Mouse (Mus musculus) urinary bladder, adult 2 months (tissue): ENCODE results near the gene Fastkd5. TPM values are rescaled to one million over a fixed set of nuclear protein-coding genes. Genes with fewer than 3 reads are reported as not detected.
"Not testable (repeated sequence)": the region's sequence is repeated elsewhere in the genome, so short reads cannot be mapped to it uniquely, and the experiment has no call there.

Experiments used
- DNase-seq: peaks from one replicate; pipeline ENCODE4 v3.0.0; 2022; ENCODE audit warnings: low spot score
- polyA plus RNA-seq: library from polyadenylated mRNA; depleted of rRNA; stranded (reverse); fragments of >200 nt; gene quantifications from 2 replicates; pipeline ENCODE4 v1.2.3, GENCODE M21; 2012; rRNA removed

Fastkd5 gene
- 4.4 and 4.9 TPM in 2 replicates for polyA plus RNA-seq

DNA sequence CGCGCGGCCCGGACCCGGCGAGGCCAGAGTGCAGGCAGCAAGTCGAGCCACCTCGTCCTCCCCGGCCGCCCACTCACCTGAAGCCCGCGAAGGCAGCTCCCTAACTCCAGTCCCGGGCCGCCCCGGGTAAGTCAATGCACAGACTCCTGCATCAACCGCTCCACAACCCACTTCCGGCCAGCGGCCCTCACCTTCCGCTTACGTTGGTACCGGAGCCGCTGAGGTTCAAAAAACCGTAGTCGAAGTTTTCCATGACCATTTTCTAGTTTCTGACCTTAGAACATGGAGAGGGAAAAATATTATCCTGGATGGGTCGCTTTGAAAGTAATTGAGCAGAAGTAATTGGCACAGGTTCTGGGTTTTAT, at the start of gene Fastkd5, which contains the start of gene Ubox5:
Gene Fastkd5, minus strand, starts transcription at position 189 of the 365 bp plus-strand sequence.
Gene Ubox5, minus strand, starts transcription at position 200 of the 365 bp plus-strand sequence.
- peak; percentile 84 for DNase-seq

DNA sequence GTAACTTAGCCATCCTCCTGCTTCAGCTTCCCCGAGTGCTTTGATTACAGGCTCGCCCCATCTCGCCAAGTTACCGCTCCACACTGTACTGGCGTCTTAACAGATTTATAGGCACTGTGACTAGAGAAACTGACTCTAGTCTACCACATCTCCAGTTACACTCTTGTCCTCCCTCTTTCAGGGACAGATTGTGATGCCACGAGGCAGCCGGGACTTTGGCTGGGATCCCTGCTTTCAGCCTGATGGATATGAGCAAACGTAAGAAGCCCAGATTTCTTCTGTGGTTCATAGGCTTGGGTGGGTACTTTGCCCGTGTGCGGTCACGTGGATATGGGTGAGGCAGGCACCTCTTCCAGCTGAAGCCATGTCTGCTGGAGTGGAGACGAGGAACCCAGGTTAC, 49.3 kb upstream of the Fastkd5 start:
- no peak for DNase-seq

DNA sequence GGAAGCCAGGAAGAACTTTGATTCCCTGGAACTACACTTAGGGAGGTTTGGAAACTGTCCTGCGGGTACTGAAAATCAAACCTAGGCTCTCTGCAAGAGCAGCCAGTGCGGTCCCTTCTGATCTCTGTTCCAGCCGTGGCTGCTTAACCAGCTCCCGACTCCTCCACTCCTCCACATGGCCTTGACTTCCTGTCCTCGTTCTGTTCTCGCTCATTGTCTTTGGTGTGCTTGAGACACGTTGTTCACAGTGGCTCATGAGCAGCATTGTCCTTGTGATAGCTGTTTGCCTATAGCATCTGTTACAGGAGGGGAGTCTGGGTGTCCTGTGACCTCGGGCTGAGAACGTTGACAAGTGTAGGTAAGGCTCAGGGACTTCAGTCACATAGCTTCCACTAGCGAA, 47.4 kb upstream of the Fastkd5 start:
- DNase-seq: no peak

GRCm38 (mm10) chr2:130667559-130667958, 37.7 kb upstream of the Fastkd5 start, which contains the start of gene Itpa:
Gene Itpa, plus strand, starts transcription at chr2:130667610.
- peak; percentile 67 for DNase-seq

GRCm38 (mm10) chr2:130664102-130664701, 34.4 kb upstream of the Fastkd5 start, which contains the start of gene Ddrgk1:
Gene Ddrgk1, minus strand, starts transcription at chr2:130664659.
- DNase-seq: peak; percentile 89

GRCm38 (mm10) chr2:130663342-130663741, 33.5 kb upstream of the Fastkd5 start:
- no peak for DNase-seq

DNA sequence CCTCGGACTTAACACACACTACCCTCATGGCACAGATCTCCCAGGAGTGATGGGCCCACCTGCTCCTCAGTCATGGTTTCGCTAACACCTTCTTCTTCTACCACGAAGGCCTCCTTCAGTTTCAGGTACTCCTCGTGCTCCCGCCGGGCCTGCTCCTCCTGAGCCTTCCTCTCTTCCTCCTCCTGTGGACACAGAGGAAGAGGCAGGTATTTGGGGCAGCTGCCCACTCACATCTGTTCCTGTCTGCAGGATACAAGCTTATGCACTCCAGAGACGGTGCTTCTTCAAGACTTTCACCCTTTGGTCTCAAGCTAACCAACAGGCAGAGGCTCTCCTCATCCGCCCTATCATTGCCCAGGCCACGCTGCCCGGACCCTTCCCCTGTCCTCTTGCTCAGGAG, 28.7 kb upstream of the Fastkd5 start:
- no peak for DNase-seq

- DNase-seq: no peak
Observed at GRCm38 (mm10) chr2:130657541-130657940, 27.7 kb upstream of the Fastkd5 start.

DNA sequence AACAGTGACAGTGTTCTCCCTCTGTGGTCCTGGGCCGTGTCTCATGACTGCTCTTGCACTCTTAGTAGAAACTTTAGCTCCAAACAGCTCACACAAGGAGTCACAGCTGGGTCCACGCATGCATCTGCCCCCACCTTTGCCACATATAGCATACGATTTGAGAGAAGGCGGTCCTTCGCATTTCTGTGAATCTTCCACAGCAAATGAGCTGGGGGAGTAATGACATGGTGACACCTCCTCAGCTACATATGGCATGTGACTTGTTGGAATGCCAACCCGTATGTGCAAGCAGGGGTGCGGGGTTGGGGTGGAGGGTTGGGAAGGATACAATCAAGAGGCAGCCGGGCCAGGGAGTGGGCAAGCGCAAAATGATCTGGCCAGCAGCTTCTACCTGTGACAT, 26.7 kb upstream of the Fastkd5 start:
- DNase-seq: no peak

DNA sequence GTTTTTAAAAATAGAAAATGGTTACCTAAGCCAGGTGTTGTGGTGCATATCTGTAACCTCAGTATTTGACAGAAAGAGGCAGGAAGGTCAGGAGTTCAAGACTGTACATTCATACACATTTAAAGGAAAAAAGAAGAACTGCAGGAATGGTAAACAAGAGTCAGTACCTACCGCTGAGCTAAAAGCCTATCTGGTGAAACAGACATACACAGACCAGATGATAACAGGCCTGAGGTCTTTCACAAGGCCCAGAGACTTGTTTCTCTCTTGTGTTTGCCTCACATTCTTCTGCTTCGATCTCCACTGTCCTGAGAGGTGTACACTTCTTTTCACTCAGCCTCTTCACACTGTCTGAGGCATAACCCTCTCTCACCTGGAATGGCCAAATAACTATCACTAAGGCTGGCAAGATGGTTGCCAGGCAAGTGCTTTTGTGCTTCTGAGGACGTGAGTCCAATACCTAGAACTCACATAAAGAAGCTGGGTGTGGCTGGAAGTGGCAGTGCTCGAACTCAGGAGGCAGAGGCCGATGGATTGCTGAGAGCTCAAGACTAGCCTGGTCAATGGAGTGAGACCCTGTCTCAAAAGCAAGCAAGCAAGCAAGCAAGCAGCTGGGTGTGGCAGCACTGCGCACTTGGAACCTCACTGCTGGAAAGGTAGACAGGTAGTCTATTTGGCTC, 26.0 kb upstream of the Fastkd5 start:
- DNase-seq: no peak

- DNase-seq: no peak
Observed at GRCm38 (mm10) chr2:130653760-130654159, 23.9 kb upstream of the Fastkd5 start.

DNA sequence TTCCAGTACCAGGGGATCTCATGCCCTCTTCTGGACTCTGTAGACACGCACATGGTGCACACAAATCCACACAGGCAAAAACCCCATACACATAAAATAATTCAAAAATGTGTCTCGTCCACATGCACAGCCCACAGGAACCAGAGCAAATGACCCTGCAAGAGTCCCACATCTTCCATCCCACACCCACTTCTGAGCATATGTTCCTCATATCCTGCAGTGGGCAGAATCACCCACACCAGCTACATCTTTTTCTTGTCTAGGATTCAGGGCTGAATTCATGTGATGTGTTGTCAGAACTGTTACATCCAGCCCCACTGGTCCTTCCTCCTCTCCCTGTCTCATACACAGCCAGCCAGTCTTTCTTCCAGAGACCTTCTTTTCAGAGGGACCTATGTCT, 23.5 kb upstream of the Fastkd5 start:
- no peak for DNase-seq

DNA sequence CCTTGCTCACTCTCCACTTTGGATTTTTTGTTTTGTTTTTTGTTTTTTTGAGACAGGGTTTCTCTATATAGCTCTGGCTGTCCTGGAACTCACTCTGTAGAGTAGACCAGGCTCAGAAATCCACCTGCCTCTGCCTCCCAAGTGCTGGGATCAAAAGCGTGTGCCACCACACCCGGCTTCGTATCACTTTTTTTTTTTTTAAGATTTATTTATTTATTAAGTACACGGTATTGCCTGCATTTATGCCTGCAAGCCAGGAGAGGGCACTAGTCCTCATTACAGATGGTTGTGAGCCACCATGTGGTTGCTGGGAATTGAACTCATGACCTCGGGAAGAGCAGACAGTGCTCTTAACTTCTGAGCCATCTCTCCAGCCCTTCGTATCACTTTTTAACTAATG, 19.2 kb upstream of the Fastkd5 start:
- DNase-seq: not testable (repeated sequence)

- DNase-seq: no peak
Observed at GRCm38 (mm10) chr2:130645198-130645597, 15.4 kb upstream of the Fastkd5 start.

GRCm38 (mm10) chr2:130642684-130643369, 13.0 kb upstream of the Fastkd5 start, which contains the start of gene Lzts3:
Gene Lzts3, minus strand, starts transcription at chr2:130642803.
- peak; percentile 88 for DNase-seq

GRCm38 (mm10) chr2:130642197-130642660, 12.4 kb upstream of the Fastkd5 start:
- no peak for DNase-seq

DNA sequence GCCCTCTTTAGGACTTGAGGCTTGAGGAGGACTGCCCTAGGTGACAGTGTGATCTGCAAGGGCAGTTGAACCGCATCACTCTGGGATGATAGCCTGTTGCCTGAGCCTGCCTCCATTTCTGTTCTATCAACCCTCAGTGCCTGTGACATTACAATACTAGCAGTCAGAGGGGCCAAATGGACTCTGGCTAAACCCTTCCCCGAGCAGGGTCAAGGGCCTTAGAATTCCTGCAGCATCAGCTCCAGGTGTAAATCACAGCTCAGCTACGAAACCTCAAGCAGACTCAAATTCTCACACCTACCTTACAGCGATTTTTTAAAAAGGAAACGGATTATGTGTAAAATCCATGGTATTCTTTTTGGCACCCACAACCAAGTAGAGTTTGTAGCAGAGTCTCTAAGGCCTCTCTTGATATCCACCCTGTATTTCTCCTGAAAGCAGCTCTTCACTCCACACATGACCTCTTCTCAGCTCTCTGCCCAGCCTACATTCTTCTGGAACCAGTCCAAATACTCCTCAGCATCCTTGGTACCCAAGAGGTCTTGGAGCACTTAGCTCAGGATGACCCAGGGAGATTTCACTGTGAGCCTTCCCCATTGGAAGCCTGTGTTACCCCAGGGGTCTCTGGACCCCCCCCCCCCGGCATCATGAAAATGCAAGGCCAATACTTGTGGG, 11.7 kb upstream of the Fastkd5 start:
- no peak for DNase-seq

- no peak for DNase-seq
Observed at GRCm38 (mm10) chr2:130639276-130639675, 9.4 kb upstream of the Fastkd5 start.

GRCm38 (mm10) chr2:130638101-130638611, 8.3 kb upstream of the Fastkd5 start:
- no peak for DNase-seq

GRCm38 (mm10) chr2:130635847-130636246, 6.0 kb upstream of the Fastkd5 start:
- no peak for DNase-seq

DNA sequence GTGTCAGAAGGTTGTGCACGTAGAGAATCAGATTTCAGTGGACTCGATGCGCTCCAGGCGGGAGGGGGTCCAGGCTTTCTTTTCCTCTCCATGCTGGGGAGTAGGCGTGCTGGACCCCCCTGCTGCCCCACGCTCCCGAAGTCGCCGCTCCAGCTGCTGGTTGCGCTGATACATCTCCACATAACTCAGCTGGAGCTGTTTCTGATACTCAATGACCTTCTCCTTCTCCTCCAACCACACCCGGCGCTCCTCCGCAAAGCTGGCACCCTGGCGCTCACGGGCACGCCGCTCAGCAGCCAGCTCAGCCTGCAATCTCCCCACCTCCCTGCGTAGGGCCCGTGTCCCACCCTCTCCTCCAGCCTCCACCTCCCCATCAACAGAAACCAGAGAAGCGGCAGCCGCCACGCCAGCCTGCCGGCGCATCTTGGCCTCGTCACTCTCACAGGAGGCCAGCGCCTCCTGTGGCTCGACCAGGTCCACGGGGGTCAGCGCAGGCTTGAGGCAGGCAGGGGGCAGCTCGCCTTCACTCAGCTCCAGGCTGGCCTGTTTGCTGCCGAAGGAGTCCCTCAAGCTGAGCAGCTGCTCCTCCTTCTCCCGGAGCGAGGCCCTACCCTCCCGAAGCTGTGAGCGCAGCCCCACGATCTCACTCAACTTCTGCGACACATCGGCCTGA, 5.0 kb upstream of the Fastkd5 start:
- DNase-seq: no peak
